Mouse (Mus musculus) neural tube, embryonic 11.5 days (tissue): ENCODE measurements around the gene Cstad. TPM values are rescaled to one million over a fixed set of nuclear protein-coding genes. Genes with fewer than 3 reads are reported as not detected.

ENCODE experiments used
- ATAC-seq: fragments of 200-750 bp; cut with Nextera tagmentation; 2 replicates; pipeline ENCODE4 v1.8.0; 2017; ENCODE audit warnings: moderate number of reproducible peaks, mild to moderate bottlenecking, moderate TSS enrichment, moderate library complexity; ENCODE audit not compliant: insufficient read depth, low FRiP score, low TSS enrichment
- DNase-seq: peaks from one replicate; pipeline ENCODE4 v3.0.0-alpha.2; 2015; ENCODE audit warnings: low spot score
- H3K27ac ChIP-seq: fragments of 300-500 bp; sonication (generic); 2 replicates; pipeline ENCODE4 v1.5.1; 2014; ENCODE audit warnings: low read depth, mild to moderate bottlenecking, low read length
- H3K27me3 ChIP-seq: fragments of 300-500 bp; sonication (generic); 2 replicates; pipeline ENCODE4 v1.6.1; 2014; ENCODE audit warnings: mild to moderate bottlenecking, low read length, mixed read lengths; ENCODE audit not compliant: control insufficient read depth, insufficient read depth
- H3K36me3 ChIP-seq: fragments of 300-500 bp; sonication (generic); 2 replicates; pipeline ENCODE4 v1.6.1; 2014; ENCODE audit warnings: mild to moderate bottlenecking, low read length, moderate library complexity, mixed read lengths; ENCODE audit not compliant: control insufficient read depth, insufficient read depth
- H3K4me1 ChIP-seq: fragments of 300-500 bp; sonication (generic); 2 replicates; pipeline ENCODE4 v1.6.1; 2014; ENCODE audit warnings: low read length, mixed read lengths; ENCODE audit not compliant: control insufficient read depth, insufficient read depth
- H3K4me2 ChIP-seq: fragments of 300-500 bp; sonication (generic); 2 replicates; pipeline ENCODE4 v1.6.1; 2014; ENCODE audit warnings: low read depth, mild to moderate bottlenecking, moderate library complexity
- H3K4me3 ChIP-seq: fragments of 300-500 bp; sonication (generic); 2 replicates; pipeline ENCODE4 v1.5.1; 2014; ENCODE audit warnings: low read depth, low read length
- H3K9ac ChIP-seq: fragments of 300-500 bp; sonication (generic); 2 replicates; pipeline ENCODE4 v1.6.1; 2014; ENCODE audit warnings: mild to moderate bottlenecking, low read length
- H3K9me3 ChIP-seq: fragments of 300-500 bp; sonication (generic); 2 replicates; pipeline ENCODE4 v1.6.1; 2016; ENCODE audit warnings: low read length; ENCODE audit not compliant: control insufficient read depth
- WGBS: fragments of 180-500 bp; shearing (Covaris S2); extraction: QIAGEN DNeasy Blood & Tissue Kit; methylation state at CpG from one replicate; pipeline ENCODE4 v1.1.7; 2014; 5-methylcytosine and 5-hydroxymethylcytosine counted together
- polyA plus RNA-seq: library from polyadenylated mRNA; unstranded; fragments of >200 nt; fragmentation: Nextera tagmentation; extraction: Ambion mirVana; gene quantifications from 2 replicates; pipeline ENCODE4 v1.2.1, GENCODE M21; 2014

Cstad gene
- polyA plus RNA-seq: 0.48 TPM in 1 of 2 replicates, not detected in the other

DNA sequence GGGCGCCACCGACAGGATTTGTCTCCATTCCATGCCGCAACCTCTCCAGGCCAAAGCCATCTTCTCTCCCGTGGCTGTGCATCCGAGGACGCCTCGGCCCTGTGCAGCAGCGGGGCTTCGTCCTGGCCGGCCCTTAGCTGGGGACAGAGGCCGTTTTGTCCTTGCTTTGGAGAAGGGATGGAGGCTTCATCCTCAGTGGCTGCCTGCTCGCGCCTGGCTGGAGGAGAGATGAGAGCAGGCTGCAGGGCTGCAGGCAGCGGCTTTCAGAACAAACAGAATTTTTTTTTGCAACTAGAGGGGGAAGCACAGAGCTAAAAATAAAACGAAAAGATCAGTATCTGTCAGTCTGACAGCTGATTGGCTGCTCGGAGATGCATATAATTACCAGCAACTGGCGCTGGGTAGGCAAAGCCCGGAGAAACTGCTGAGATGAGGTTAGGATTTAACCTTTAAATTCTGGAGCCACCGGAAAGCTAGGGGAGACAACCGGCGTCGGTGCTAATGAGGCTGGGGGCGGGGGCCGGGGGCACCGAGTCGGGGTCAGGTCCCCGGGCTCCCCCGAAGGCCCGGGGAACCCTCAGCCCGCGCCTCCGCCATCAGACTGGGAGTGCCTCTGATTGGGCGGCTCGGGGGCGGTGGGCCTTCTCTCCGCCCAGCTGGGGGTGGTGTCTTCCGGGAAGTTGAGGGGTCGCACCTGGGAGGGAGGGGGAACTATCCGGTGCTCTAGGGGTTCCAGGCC lies at the start of gene Cstad:
TSS of gene Cstad (plus strand) at position 400 of the 739 bp plus-strand sequence.
- H3K4me1 ChIP-seq: peaks cover 17% of the 10 kb centered on the region
- peak; percentile 59; the same call in 1 of the 2 replicates for ATAC-seq

DNA sequence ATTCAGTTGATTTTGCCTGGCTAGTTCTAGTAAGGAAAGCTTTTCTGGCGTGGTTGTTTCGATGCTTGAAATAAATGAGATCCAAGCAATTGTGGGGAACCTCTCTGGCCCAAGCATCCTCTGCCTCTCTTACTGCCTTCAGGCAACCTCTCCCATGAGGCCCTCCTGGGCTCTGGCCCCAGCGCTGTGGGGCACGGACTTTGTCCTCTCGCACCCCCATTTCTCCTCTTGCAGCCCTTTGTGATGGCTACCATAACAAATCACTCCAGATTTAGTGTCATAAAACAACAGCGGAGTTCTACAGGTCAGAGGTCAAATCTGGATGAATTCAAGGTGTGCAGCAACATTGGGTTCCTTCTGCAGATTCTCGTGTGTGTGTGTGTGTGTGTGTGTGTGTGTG lies 49.1 kb upstream of the Cstad start:
- Histone ChIP-seq H3K9ac (peak overlapping the region; percentile 40), H3K27me3 (no peaks in the 10 kb centered on the region), H3K4me3 (no peak overlapping the region), H3K4me1 (peaks cover 9% of the 10 kb centered on the region), H3K9me3 (no peaks in the 10 kb centered on the region), H3K27ac (peak overlapping the region; percentile 60; the same call in 1 of the 2 replicates), H3K36me3 (no peaks in the 10 kb centered on the region), H3K4me2 (no peak overlapping the region; the same call in 1 of the 2 replicates)
- 35% methylated on average over 7 of the region's 7 CpGs for WGBS
- peak; percentile 26 for DNase-seq
- no peak for ATAC-seq

More for the DNA sequence above, at the start of gene Cstad:
- DNase-seq: peak; percentile 82
- Histone ChIP-seq H3K4me3 (peak within 1 kb of the TSS; percentile 37), H3K9me3 (no peaks in the 10 kb centered on the region), H3K27ac (peak within 1 kb of the TSS; percentile 94), H3K36me3 (no peaks in the 10 kb centered on the region), H3K9ac (peak within 1 kb of the TSS; percentile 57), H3K4me2 (peak within 1 kb of the TSS; percentile 49), H3K27me3 (no peaks in the 10 kb centered on the region)
- WGBS: 1% methylated on average over 33 of the region's 39 CpGs

DNA sequence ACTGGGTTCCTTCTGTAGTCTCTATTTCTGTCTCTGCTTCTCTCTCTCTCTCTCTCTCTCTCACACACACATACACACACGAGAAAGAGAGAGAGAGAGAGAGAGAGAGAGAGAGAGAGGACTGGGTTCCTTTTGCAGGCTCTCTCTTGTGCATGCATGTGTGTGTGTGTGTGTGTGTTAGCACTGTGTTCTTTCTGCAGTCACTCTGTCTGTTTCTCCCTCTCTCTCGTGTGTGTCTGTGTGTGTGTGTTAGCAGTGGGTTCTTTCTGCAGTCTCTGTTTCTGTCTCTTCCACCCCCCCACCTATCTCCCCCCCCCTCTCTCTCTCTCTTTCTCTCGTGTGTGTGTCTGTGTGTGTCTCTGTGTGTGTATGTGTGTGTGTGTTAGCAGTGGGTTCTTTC lies 48.6 kb upstream of the Cstad start:
- ATAC-seq (no peak), DNase-seq (no peak)
- H3K9ac ChIP-seq: no peak overlapping the region
- WGBS: 31% methylated on average over 3 of the region's 3 CpGs
- H3K27me3 ChIP-seq: no peaks in the 10 kb centered on the region
- H3K27ac ChIP-seq: no peak overlapping the region
- H3K9me3 ChIP-seq: no peaks in the 10 kb centered on the region
- H3K36me3 ChIP-seq: no peaks in the 10 kb centered on the region
- H3K4me3 ChIP-seq: no peak overlapping the region
- H3K4me1 ChIP-seq: peaks cover 9% of the 10 kb centered on the region
- H3K4me2 ChIP-seq: no peak overlapping the region

GRCm38 (mm10) chr2:30547455-30548217 lies 47.2 kb upstream of the Cstad start:
- H3K4me3 ChIP-seq: no peak overlapping the region
- ATAC-seq (no peak), DNase-seq (no peak)
- H3K27ac ChIP-seq: no peak overlapping the region
- 83% methylated on average over 19 of the region's 19 CpGs for WGBS
- H3K9ac ChIP-seq: no peak overlapping the region
- no peak overlapping the region for H3K4me2 ChIP-seq
- no peaks in the 10 kb centered on the region for H3K36me3 ChIP-seq
- no peaks in the 10 kb centered on the region for H3K27me3 ChIP-seq
- H3K4me1 ChIP-seq: peaks cover 9% of the 10 kb centered on the region
- H3K9me3 ChIP-seq: no peaks in the 10 kb centered on the region

DNA sequence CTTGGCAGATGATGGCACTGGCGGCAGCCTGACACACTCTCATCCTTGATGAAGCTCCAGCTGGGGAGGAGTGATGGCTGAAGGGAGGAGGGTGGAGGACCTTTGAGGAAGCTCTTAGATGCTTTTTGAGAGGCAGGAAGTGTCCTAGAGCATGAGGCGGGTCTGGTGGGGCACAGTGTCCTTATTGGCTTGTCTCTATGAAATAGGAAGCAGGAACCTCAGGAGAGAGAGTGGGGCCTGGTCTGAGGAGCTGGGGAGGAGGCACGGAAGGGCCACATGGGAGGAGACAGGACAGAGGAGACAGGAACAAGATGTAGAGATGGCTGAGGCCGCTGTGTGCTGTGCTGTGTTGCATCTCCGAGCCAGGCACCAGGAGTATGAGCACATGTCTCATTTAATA lies 43.3 kb upstream of the Cstad start:
- no peaks in the 10 kb centered on the region for H3K36me3 ChIP-seq
- ATAC-seq (no peak), DNase-seq (no peak)
- WGBS: 82% methylated on average over 5 of the region's 5 CpGs
- no peak overlapping the region for H3K27ac ChIP-seq
- H3K4me3 ChIP-seq: no peak overlapping the region
- H3K4me1 ChIP-seq: peaks cover 8% of the 10 kb centered on the region
- H3K27me3 ChIP-seq: no peaks in the 10 kb centered on the region
- no peak overlapping the region for H3K4me2 ChIP-seq
- H3K9me3 ChIP-seq: no peaks in the 10 kb centered on the region
- H3K9ac ChIP-seq: no peak overlapping the region

DNA sequence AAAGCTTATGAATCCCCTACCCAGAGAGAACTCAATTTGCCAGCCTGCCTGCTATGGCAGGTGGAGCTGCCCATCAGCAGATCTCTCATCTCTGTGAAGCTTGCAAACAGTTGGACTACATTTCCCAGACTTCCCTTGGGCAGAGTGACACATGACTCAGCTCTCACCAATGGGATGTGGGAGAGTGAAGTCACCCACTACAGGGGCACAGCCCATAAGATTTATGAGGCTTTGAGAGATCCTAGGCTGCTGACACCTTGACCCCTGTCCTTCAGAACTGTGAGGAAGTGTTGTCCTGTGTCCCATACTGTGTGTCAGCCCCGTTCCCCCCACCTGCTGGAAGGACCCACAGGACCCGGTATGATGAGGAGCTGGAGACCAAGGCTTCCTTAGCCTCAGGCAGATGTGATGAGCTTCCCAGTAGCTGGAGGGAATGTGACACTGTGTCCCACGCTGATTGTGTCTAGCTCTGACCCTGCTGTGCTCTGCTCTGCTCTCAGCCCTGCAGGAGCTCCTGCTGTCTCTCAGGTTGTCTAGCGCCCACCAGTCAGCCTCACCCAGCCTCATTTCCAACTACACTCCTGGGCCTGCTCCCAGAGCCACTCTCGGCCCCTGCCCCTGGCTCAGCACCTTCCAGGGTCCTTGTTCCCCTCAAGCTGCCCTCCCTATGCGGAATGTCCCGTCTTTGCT lies 40.8 kb upstream of the Cstad start:
- Histone ChIP-seq H3K9me3 (no peaks in the 10 kb centered on the region), H3K9ac (no peak overlapping the region), H3K4me1 (peaks cover 6% of the 10 kb centered on the region; the same call in 1 of the 2 replicates), H3K36me3 (no peaks in the 10 kb centered on the region), H3K27me3 (no peaks in the 10 kb centered on the region), H3K4me3 (no peak overlapping the region), H3K4me2 (no peak overlapping the region), H3K27ac (no peak overlapping the region)
- WGBS: 48% methylated on average over 7 of the region's 7 CpGs
- peak; percentile 45 for DNase-seq
- peak; percentile 67 for ATAC-seq

DNA sequence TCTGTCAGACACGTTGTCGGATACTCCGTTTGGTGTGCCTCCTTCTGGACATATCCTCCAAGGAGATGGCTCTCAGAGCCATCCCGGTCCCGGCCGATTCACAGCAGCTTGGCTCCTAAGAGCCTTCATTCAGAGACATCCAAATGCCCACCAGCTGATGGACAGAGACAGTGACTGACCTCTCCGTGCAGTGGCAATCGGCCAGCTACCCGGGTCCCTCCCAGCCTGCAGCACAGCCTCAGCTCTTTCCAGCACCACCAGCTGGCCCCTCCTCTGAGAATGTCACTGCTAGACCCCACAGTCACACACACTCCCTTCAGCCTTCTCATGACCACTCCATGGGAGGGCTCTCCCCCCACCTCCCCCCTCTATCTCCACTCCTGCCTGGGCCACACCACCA lies 39.6 kb upstream of the Cstad start:
- ATAC-seq: no peak
- no peak overlapping the region for H3K4me3 ChIP-seq
- whole genome bisulfite sequencing: 71% methylated on average over 9 of the region's 9 CpGs
- peaks cover 6% of the 10 kb centered on the region; the same call in 1 of the 2 replicates for H3K4me1 ChIP-seq
- H3K9me3 ChIP-seq: no peaks in the 10 kb centered on the region
- H3K36me3 ChIP-seq: no peaks in the 10 kb centered on the region
- H3K4me2 ChIP-seq: no peak overlapping the region
- no peaks in the 10 kb centered on the region for H3K27me3 ChIP-seq
- no peak overlapping the region for H3K27ac ChIP-seq
- DNase-seq: no peak
- H3K9ac ChIP-seq: no peak overlapping the region

- H3K4me2 ChIP-seq: no peak overlapping the region
- no peak overlapping the region for H3K27ac ChIP-seq
- no peak for DNase-seq
- WGBS: 86% methylated on average over 5 of the region's 5 CpGs
- no peaks in the 10 kb centered on the region for H3K27me3 ChIP-seq
- no peak for ATAC-seq
- no peak overlapping the region for H3K4me3 ChIP-seq
- H3K9ac ChIP-seq: no peak overlapping the region
- no peaks in the 10 kb centered on the region for H3K36me3 ChIP-seq
- no peaks in the 10 kb centered on the region for H3K9me3 ChIP-seq
- H3K4me1 ChIP-seq: peaks cover 6% of the 10 kb centered on the region; the same call in 1 of the 2 replicates
Observed at GRCm38 (mm10) chr2:30556495-30556894, 38.3 kb upstream of the Cstad start.
